Mouse (Mus musculus): ENCODE data around the gene Defb33. TPM values are rescaled to one million over a fixed set of nuclear protein-coding genes. Genes with fewer than 3 reads are reported as not detected.

Gene Defb33
- polyA plus RNA-seq, 1 experiment from 2014 or later = not detected

DNA sequence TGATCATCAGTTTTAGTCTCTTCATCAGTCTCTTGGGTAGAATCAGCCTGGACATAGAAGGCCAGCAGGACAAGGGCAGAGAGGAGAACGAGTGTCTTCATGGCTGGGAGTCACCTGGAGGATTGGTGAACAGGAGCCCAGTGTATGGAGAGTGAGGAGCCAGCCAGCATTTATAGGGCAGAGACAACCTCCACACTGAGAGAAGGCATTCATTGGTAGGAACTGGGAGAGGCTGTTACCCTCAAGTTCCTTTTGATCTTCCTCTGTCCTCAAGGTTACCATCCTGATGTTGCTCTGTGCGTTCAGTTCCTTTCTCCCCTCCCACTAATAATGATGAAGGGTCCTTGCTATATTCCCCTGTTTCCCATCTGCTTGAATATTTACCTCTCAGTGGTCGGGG lies 52.1 kb downstream of the Defb33 start, which contains the start of gene AY761185:
AY761185 (minus strand) TSS at position 101 of the 400 bp plus-strand sequence.
- Histone ChIP-seq H3K27ac (ENCODE audit: low read depth) (no peak within 1 kb of the TSS), H3K27me3 (ENCODE audit: insufficient read depth, low read length) (no peaks in the 10 kb centered on the region), H3K36me3 (ENCODE audit: insufficient read depth) (no peaks in the 10 kb centered on the region), H3K4me3 (ENCODE audit: low read depth, low read length) (no peak within 1 kb of the TSS), H3K4me1 (ENCODE audit: insufficient read depth) (no peaks in the 10 kb centered on the region), H3K9me3 (ENCODE audit: low read depth, low read length) (no peaks in the 10 kb centered on the region; the same call in 1 of the 2 replicates), H3K4me2 (no peak within 1 kb of the TSS), H3K9ac (no peak within 1 kb of the TSS)
- 70% methylated on average over 3 of the region's 3 CpGs for WGBS
- no peak for TF ChIP-seq CTCF (IDR thresholded peaks at IDR 0.05; ENCODE audit: low read depth)
- ATAC-seq (ENCODE audit: insufficient read depth) = no peak
- no peak for DNase-seq

Other genes starting within 250 kb of the Defb33 start
- gene Gm15056, start 10.0 kb downstream of the Defb33 start, polyA plus RNA-seq (2014; fragmentation: Nextera tagmentation; extraction: Ambion mirVana) = not detected in 2 replicates
- gene Gm6040, start 29.4 kb downstream of the Defb33 start, polyA plus RNA-seq (2014; fragmentation: Nextera tagmentation; extraction: Ambion mirVana) = not detected in 2 replicates
- gene AY761185, start 52.0 kb downstream of the Defb33 start, polyA plus RNA-seq (2014; fragmentation: Nextera tagmentation; extraction: Ambion mirVana) = not detected in 2 replicates
- not detected in 2 replicates for gene Defa21, start 132.9 kb downstream of the Defb33 start, polyA plus RNA-seq (2014; fragmentation: Nextera tagmentation; extraction: Ambion mirVana)
- not detected in 2 replicates for gene Defa23, start 162.4 kb downstream of the Defb33 start, polyA plus RNA-seq (2014; fragmentation: Nextera tagmentation; extraction: Ambion mirVana)
- not detected in 2 replicates for gene Defa35, start 172.4 kb downstream of the Defb33 start, polyA plus RNA-seq (2014; fragmentation: Nextera tagmentation; extraction: Ambion mirVana)
- gene Defa25, start 191.8 kb downstream of the Defb33 start, polyA plus RNA-seq (2014; fragmentation: Nextera tagmentation; extraction: Ambion mirVana) = not detected in 2 replicates
- gene Gm14851, start 203.4 kb downstream of the Defb33 start, polyA plus RNA-seq (2014; fragmentation: Nextera tagmentation; extraction: Ambion mirVana) = not detected in 2 replicates
- not detected in 2 replicates for gene Defa30, start 242.0 kb downstream of the Defb33 start, polyA plus RNA-seq (2014; fragmentation: Nextera tagmentation; extraction: Ambion mirVana)